Mouse (Mus musculus): ENCODE results near the gene Kit.

DNA sequence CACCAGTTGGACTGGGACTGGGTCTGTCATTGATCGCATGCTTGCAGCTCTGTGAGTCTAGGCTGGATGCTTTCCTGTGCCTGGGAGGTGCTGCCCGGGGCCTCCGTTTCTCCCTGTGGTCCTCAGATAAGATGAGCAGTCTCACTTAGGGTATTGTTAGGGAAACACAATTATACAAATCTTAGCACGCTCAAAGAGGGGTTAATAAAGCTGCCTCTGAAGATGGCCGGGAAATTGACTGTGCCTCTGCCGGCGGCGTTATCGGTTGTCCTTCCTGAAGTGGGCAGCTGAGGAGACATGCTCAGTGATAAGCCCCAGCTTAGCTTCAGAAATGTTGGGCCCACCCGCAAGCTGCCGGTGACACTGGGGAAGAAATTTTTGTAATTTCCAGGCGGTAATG is 33.3 kb downstream of the Kit start:
- TF ChIP-seq E2F4 (IDR thresholded peaks at IDR 0.05; ENCODE audit: insufficient read depth) (no peak), POLR2A (IDR thresholded peaks at IDR 0.05; ENCODE audit: insufficient read length, low read depth) (no peak), MYOD1 (IDR thresholded peaks at IDR 0.05; ENCODE audit: control insufficient read depth in 1 of 3, insufficient read length in 2 of 3, low read depth in 2 of 3) (no peak), USF1 (IDR thresholded peaks at IDR 0.05; ENCODE audit: low read depth) (no peak), TCF12 (IDR thresholded peaks at IDR 0.05; ENCODE audit: insufficient read depth, poor library complexity, severe bottlenecking) (no peak), CEBPB (IDR thresholded peaks at IDR 0.05; ENCODE audit: insufficient read depth, poor library complexity, severe bottlenecking) (no peak), MAX (IDR thresholded peaks at IDR 0.05; ENCODE audit: low read depth) (no peak)

Measured in myocyte (in vitro differentiated cells).